ENCODE assay signal across 8 mouse cellular contexts in genomic region chrX:48409611-48410387, GRCm38 (mm10). TPM values are rescaled to one million over a fixed set of nuclear protein-coding genes. Genes with fewer than 3 reads are reported as not detected.
DNase-seq lines count a peak whose midpoint lies in the region; ATAC-seq lines count a peak whose summit lies in the region.

No protein-coding gene starts in this region.

- peak; percentile 89 to 90 for DNase-seq in adrenal gland, adult 18-20 months (ENCODE audit: low spot score in 2 of 2)
- DNase-seq in embryo, embryonic 10.5 days (ENCODE audit: low spot score), result peak; percentile 83
- peak; percentile 78 for DNase-seq in gastrocnemius, postnatal 25 days
- peak; percentile 93 for DNase-seq in intestine, embryonic 14.5 days (ENCODE audit: low spot score)
- DNase-seq in left cerebral cortex, postnatal 10 days (ENCODE audit: extremely low spot score in 1 of 2, low spot score in 2 of 2), result peak; percentile 43 to 86
- peak; percentile 74 to 87 for DNase-seq in right cerebral cortex, postnatal 10 days (ENCODE audit: low spot score in 2 of 2)
- DNase-seq in urinary bladder, postnatal 14 days (ENCODE audit: low spot score), result peak; percentile 90

- no peaks in the 10 kb centered on the region for H3K9me3 ChIP-seq in intestine, embryonic 14.5 days (ENCODE audit: control insufficient read depth, low read length)

- 13% methylated on average over 34 of the region's 36 CpGs for WGBS in intestine, embryonic 14.5 days

- peak overlapping the region; percentile 35 for H3K4me3 ChIP-seq in intestine, embryonic 14.5 days (ENCODE audit: low read depth, low read length)

- intact Hi-C loops in left cerebral cortex, postnatal 10 days (cut with DNase I), result loop anchor here (10.0 kb wide), 1 partner anchor 415 kb away; no protein-coding TSS in a partner anchor

- peaks cover 13% of the 10 kb centered on the region; the same call in 1 of the 2 replicates for H3K36me3 ChIP-seq in intestine, embryonic 14.5 days (ENCODE audit: control insufficient read depth, insufficient read depth, low read length)

- H3K9ac ChIP-seq in intestine, embryonic 14.5 days (ENCODE audit: low read length), result no peak overlapping the region

- no peaks in the 10 kb centered on the region for H3K27me3 ChIP-seq in intestine, embryonic 14.5 days (replicated peaks; ENCODE audit: control insufficient read depth, insufficient read depth, low read length)

- H3K4me2 ChIP-seq in intestine, embryonic 14.5 days (ENCODE audit: low read length), result peak overlapping the region; percentile 52

- no peak overlapping the region for H3K27ac ChIP-seq in intestine, embryonic 14.5 days (ENCODE audit: low read depth)

- ATAC-seq in intestine, embryonic 14.5 days (replicated peaks; ENCODE audit: low FRiP score, low TSS enrichment, low read depth), result peak; percentile 92
- ATAC-seq in megakaryocyte progenitor cell, adult 5-6 weeks (replicated peaks; ENCODE audit: poor library complexity), result peak; percentile 90

- no peaks in the 10 kb centered on the region for H3K4me1 ChIP-seq in intestine, embryonic 14.5 days (replicated peaks; ENCODE audit: control insufficient read depth, insufficient read depth, low read length)

RNA-seq across cellular contexts. Expression of gene Elf4, which starts 53.1 kb away (rescaled TPM):
- 10 to 100 TPM in 1 of 2 experiments, 1 to 10 TPM in 1; 9.9 to 14.6 TPM for total RNA-seq in adrenal gland, adult 18-20 months (2021)
- 1 to 10 TPM; 2.1 to 2.5 TPM for total RNA-seq in gastrocnemius, postnatal 25 days (2021)
- 17.7 and 19.8 TPM in 2 replicates for polyA plus RNA-seq in intestine, embryonic 14.5 days (2014; fragmentation: Nextera tagmentation; extraction: Ambion mirVana)
- 1 to 10 TPM in 1 of 2 experiments, under 1 TPM in 1; 0.93 to 1.0 TPM for total RNA-seq in left cerebral cortex, postnatal 10 days (2021)
- total RNA-seq in megakaryocyte progenitor cell, adult 5-6 weeks (2015), result 54.9 and 57.2 TPM in 2 replicates
- total RNA-seq in megakaryocyte progenitor cell, adult 5-6 weeks (2017), result 12.7 and 13.2 TPM in 2 replicates
